ENCODE assay signal across 8 mouse cellular contexts in the genomic region with DNA sequence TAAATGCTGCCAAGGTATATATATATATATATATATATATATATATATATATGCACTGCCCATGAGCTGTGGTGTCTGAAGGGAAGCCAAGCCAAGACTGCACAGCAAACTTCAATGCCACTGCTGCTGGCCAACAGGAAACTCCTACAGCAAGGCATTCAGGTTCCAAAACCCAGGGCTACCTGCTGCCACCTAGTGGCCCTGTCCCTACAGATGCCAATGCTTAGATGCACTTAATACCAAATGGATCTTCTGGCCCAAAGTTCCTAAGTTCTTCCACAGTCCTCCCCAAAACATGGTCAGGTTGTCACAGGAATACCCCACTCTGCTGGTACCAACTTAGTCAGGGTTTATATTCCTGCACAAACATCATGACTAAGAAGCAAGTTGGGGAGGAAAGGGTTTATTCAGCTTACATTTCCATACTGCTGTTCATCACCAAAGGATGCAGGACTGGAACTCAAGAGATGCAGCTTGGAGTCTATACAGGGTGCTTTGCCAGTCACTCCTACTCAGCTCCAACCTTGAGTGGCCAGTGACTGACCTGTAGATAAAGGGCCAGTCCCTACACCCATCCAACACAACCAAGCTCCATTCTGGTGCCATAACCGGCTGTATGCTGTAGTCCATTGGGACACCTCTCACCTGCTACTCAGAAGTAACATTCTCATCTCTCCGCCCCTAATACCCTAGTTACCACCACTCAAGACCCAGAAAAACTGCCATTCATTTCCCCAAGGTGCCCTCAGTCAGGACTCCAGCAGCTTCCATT. TPM values are rescaled to one million over a fixed set of nuclear protein-coding genes. Genes with fewer than 3 reads are reported as not detected.
A peak's percentile ranks its signal among the peaks of the same experiment; 100 is the strongest.
DNase-seq lines count a peak whose midpoint lies in the region; ATAC-seq and TF ChIP-seq lines count a peak whose summit lies in the region.

No protein-coding gene starts in this region.

- peak; percentile 88 for DNase-seq in MEL (ENCODE audit: low read depth, low spot score)
- DNase-seq in c-Kit-positive CD71-negative TER-119-negative erythroid progenitor cells, embryonic 14.5 days (ENCODE audit: low read depth): peak; percentile 79
- DNase-seq in heart, postnatal 25 days (ENCODE audit: low spot score): peak; percentile 53
- DNase-seq in layer of hippocampus, postnatal 14 days (ENCODE audit: low spot score in 2 of 2): peak; percentile 64 to 85
- peak; percentile 89 for DNase-seq in lung, postnatal 0 days (ENCODE audit: low spot score)
- peak; percentile 88 to 92 for DNase-seq in right cerebral cortex, adult 2 months (ENCODE audit: low spot score in 2 of 2)
- DNase-seq in urinary bladder, postnatal 10 days (ENCODE audit: low spot score): peak; percentile 38

- peak; percentile 21; the same call in 1 of the 2 replicates for ATAC-seq in forebrain, embryonic 12.5 days (ENCODE audit: low FRiP score)
- peak; percentile 72 for ATAC-seq in lung, postnatal 0 days

- peak; percentile 23 for TF ChIP-seq RAD21 in MEL (IDR thresholded peaks at IDR 0.05; ENCODE audit: low read depth, low read length)

- no peaks in the 10 kb centered on the region for H3K9me3 ChIP-seq in MEL (replicated peaks; ENCODE audit: insufficient read depth, low read length)
- no peaks in the 10 kb centered on the region for H3K9me3 ChIP-seq in forebrain, embryonic 12.5 days
- H3K9me3 ChIP-seq in lung, postnatal 0 days (ENCODE audit: low read length): no peaks in the 10 kb centered on the region

- H3K9ac ChIP-seq in MEL (ENCODE audit: control insufficient read depth, low read depth, low read length, poor library complexity, severe bottlenecking): no peak overlapping the region
- no peak overlapping the region for H3K9ac ChIP-seq in forebrain, embryonic 12.5 days
- H3K9ac ChIP-seq in lung, postnatal 0 days (replicated peaks; ENCODE audit: low read depth): no peak overlapping the region

- TF ChIP-seq EP300 in MEL (IDR thresholded peaks at IDR 0.05; ENCODE audit: low read depth in 1 of 2, low read length in 2 of 2): no peak
- TF ChIP-seq EP300 in lung, postnatal 0 days (IDR thresholded peaks at IDR 0.05): no peak

- no peaks in the 10 kb centered on the region for H3K27me3 ChIP-seq in MEL (ENCODE audit: control insufficient read depth in 1 of 2, insufficient read depth in 2 of 2, low read length in 2 of 2)
- no peaks in the 10 kb centered on the region for H3K27me3 ChIP-seq in forebrain, embryonic 12.5 days
- no peaks in the 10 kb centered on the region for H3K27me3 ChIP-seq in lung, postnatal 0 days (replicated peaks; ENCODE audit: insufficient read depth, low read length)

- H3K4me2 ChIP-seq in forebrain, embryonic 12.5 days: no peak overlapping the region
- no peak overlapping the region for H3K4me2 ChIP-seq in lung, postnatal 0 days (replicated peaks; ENCODE audit: low read depth, low read length)

- peak; percentile 76 to 79 (median 78) for TF ChIP-seq CTCF in MEL (IDR thresholded peaks at IDR 0.05 in 2 of 3, conservative IDR thresholded peaks at IDR 0.05 in 1 of 3; ENCODE audit: control insufficient read depth in 1 of 3, insufficient read depth in 1 of 3, low read depth in 2 of 3, low read length in 3 of 3, poor library complexity in 1 of 3, severe bottlenecking in 1 of 3)
- peak; percentile 90 for TF ChIP-seq CTCF in lung, postnatal 0 days (IDR thresholded peaks at IDR 0.05)

- peaks cover 33% of the 10 kb centered on the region for H3K79me2 ChIP-seq in MEL (ENCODE audit: control insufficient read depth, insufficient read depth, low read length, poor library complexity)

- no peak overlapping the region for H3K4me3 ChIP-seq in MEL (ENCODE audit: control insufficient read depth in 1 of 2, insufficient read depth in 1 of 2, low read depth in 2 of 2, low read length in 2 of 2)
- H3K4me3 ChIP-seq in forebrain, embryonic 12.5 days (replicated peaks): no peak overlapping the region
- no peak overlapping the region for H3K4me3 ChIP-seq in lung, postnatal 0 days (ENCODE audit: low read depth, low read length)

- H3K36me3 ChIP-seq in MEL (ENCODE audit: control insufficient read depth in 1 of 2, insufficient read depth in 2 of 2, low read length in 2 of 2): peaks cover 11 to 16% of the 10 kb centered on the region in 2 experiments
- H3K36me3 ChIP-seq in forebrain, embryonic 12.5 days (replicated peaks): peaks cover 49% of the 10 kb centered on the region
- 0 out of 2 replicates have a peak, but pooled peaks cover 22% of the 10 kb centered on the region for H3K36me3 ChIP-seq in lung, postnatal 0 days (ENCODE audit: insufficient read depth, low read length)

- peak in 1 of 2 experiments; percentile 74; a peak in 2 of 4 replicates for TF ChIP-seq POLR2A in MEL (IDR thresholded peaks at IDR 0.05; ENCODE audit: control insufficient read depth in 1 of 2, insufficient read depth in 1 of 2, low read depth in 1 of 2, low read length in 2 of 2, poor library complexity in 1 of 2)

- H3K4me1 ChIP-seq in MEL (ENCODE audit: control insufficient read depth in 1 of 2, insufficient read depth in 2 of 2, low read length in 2 of 2): peaks cover 0 to 5% of the 10 kb centered on the region in 2 experiments; a peak in 1 of 4 replicates
- peaks cover 37% of the 10 kb centered on the region for H3K4me1 ChIP-seq in forebrain, embryonic 12.5 days
- H3K4me1 ChIP-seq in lung, postnatal 0 days (ENCODE audit: insufficient read depth, low read depth, low read length): 0 out of 2 replicates have a peak, but pooled peaks cover 3% of the 10 kb centered on the region

- intact Hi-C loops in heart, postnatal 25 days (cut with DNase I): loop anchor here (1.0 kb wide), 3 partner anchors 59 to 95 kb away; a partner anchor contains a TSS

- WGBS in forebrain, embryonic 12.5 days: 72% methylated on average over 2 of the region's 2 CpGs
- 62% methylated on average over 2 of the region's 2 CpGs for WGBS in lung, postnatal 0 days

- H3K27ac ChIP-seq in MEL (ENCODE audit: control insufficient read depth, low read depth, low read length): no peak overlapping the region
- no peak overlapping the region for H3K27ac ChIP-seq in forebrain, embryonic 12.5 days
- no peak overlapping the region for H3K27ac ChIP-seq in lung, postnatal 0 days (ENCODE audit: low read length)

TF ChIP-seq in MEL, 35 proteins besides CTCF, POLR2A, EP300 and RAD21 (continues in another document):
- TF ChIP-seq TAL1 (IDR thresholded peaks at IDR 0.05; ENCODE audit: low read length) (no peak), NRF1 (IDR thresholded peaks at IDR 0.05; ENCODE audit: insufficient read depth, low read depth, low read length, poor library complexity, severe bottlenecking) (no peak), POLR2AphosphoS5 (IDR thresholded peaks at IDR 0.05; ENCODE audit: borderline replicate concordance, low read depth, low read length) (no peak), MAFK (IDR thresholded peaks at IDR 0.05; ENCODE audit: borderline replicate concordance, low read depth, low read length) (no peak), ZKSCAN1 (IDR thresholded peaks at IDR 0.05; ENCODE audit: low read depth, low read length) (no peak), CHD2 (IDR thresholded peaks at IDR 0.05; ENCODE audit: low read length) (peak; percentile 31; the same call in 1 of the 2 replicates), UBTF (IDR thresholded peaks at IDR 0.05; ENCODE audit: borderline replicate concordance, insufficient read depth, low read depth, low read length) (no peak), SMC3 (IDR thresholded peaks at IDR 0.05; ENCODE audit: low read depth, low read length) (peak; percentile 56), CHD1 (IDR thresholded peaks at IDR 0.05; ENCODE audit: low read depth, low read length) (no peak), BHLHE40 (IDR thresholded peaks at IDR 0.05; ENCODE audit: borderline replicate concordance, low read depth, low read length) (no peak), MEF2A (IDR thresholded peaks at IDR 0.05; ENCODE audit: extremely low read depth, insufficient replicate concordance, low read depth, low read length, poor library complexity, severe bottlenecking) (no peak), HCFC1 (IDR thresholded peaks at IDR 0.05; ENCODE audit: low read depth, low read length) (no peak), ETS1 (IDR thresholded peaks at IDR 0.05; ENCODE audit: low read depth, low read length) (no peak)

RNA-seq across cellular contexts. Expression of a gene that starts 5.6 kb away (rescaled TPM):
- not detected in 2 replicates for total RNA-seq in MEL (2012; rRNA removed)
- polyA plus RNA-seq in MEL (2012; ENCODE audit: insufficient read depth in 1 of 2, insufficient read length in 2 of 2, low read depth in 1 of 2, low replicate concordance in 2 of 2, missing spikeins in 1 of 2): 10 to 100 TPM in 1 of 2 experiments, not detected in 1; 37.3 TPM
- polyA plus RNA-seq in forebrain, embryonic 12.5 days (2016; fragmentation: Nextera tagmentation; extraction: Ambion mirVana): not detected in 2 replicates
- total RNA-seq in heart, postnatal 25 days (2021): under 1 TPM in 1 of 2 experiments, not detected in 1; 0.94 TPM
- total RNA-seq in layer of hippocampus, postnatal 14 days (2021): not detected
- not detected in 2 replicates for polyA plus RNA-seq in lung, postnatal 0 days (2015; fragmentation: Nextera tagmentation; extraction: Ambion mirVana)

RNA-seq across cellular contexts. Expression of a gene that starts 6.1 kb away (rescaled TPM):
- total RNA-seq in MEL (2012; rRNA removed): 93.8 and 96.5 TPM in 2 replicates
- polyA plus RNA-seq in MEL (2012; ENCODE audit: insufficient read depth in 1 of 2, insufficient read length in 2 of 2, low read depth in 1 of 2, low replicate concordance in 2 of 2, missing spikeins in 1 of 2): 100 to 1,000 TPM in 1 of 2 experiments, 10 to 100 TPM in 1; 97.0 to 258 TPM
- 170 and 178 TPM in 2 replicates for polyA plus RNA-seq in forebrain, embryonic 12.5 days (2016; fragmentation: Nextera tagmentation; extraction: Ambion mirVana)
- 100 to 1,000 TPM; 343 TPM for total RNA-seq in heart, postnatal 25 days (2021)
- total RNA-seq in layer of hippocampus, postnatal 14 days (2021): 100 to 1,000 TPM; 487 to 502 TPM
- polyA plus RNA-seq in lung, postnatal 0 days (2015; fragmentation: Nextera tagmentation; extraction: Ambion mirVana): 47.6 and 54.1 TPM in 2 replicates

RNA-seq across cellular contexts. Expression of a gene that starts 7.0 kb away (rescaled TPM):
- 3,087 and 3,166 TPM in 2 replicates for total RNA-seq in MEL (2012; rRNA removed)
- polyA plus RNA-seq in MEL (2012; ENCODE audit: insufficient read depth in 1 of 2, insufficient read length in 2 of 2, low read depth in 1 of 2, low replicate concordance in 2 of 2, missing spikeins in 1 of 2): 1,000 to 10,000 TPM; 3,057 to 3,899 TPM
- polyA plus RNA-seq in forebrain, embryonic 12.5 days (2016; fragmentation: Nextera tagmentation; extraction: Ambion mirVana): 699 and 734 TPM in 2 replicates
- 100 to 1,000 TPM; 476 to 516 TPM for total RNA-seq in heart, postnatal 25 days (2021)
- 100 to 1,000 TPM; 413 to 460 TPM for total RNA-seq in layer of hippocampus, postnatal 14 days (2021)
- 627 and 659 TPM in 2 replicates for polyA plus RNA-seq in lung, postnatal 0 days (2015; fragmentation: Nextera tagmentation; extraction: Ambion mirVana)

RNA-seq across cellular contexts. Expression of a gene that starts 25.9 kb away (rescaled TPM):
- total RNA-seq in MEL (2012; rRNA removed): not detected in 2 replicates
- polyA plus RNA-seq in MEL (2012; ENCODE audit: insufficient read depth in 1 of 2, insufficient read length in 2 of 2, low read depth in 1 of 2, low replicate concordance in 2 of 2, missing spikeins in 1 of 2): under 1 TPM in 1 of 2 experiments, not detected in 1; 0.17 TPM
- 9.0 and 12.7 TPM in 2 replicates for polyA plus RNA-seq in forebrain, embryonic 12.5 days (2016; fragmentation: Nextera tagmentation; extraction: Ambion mirVana)
- total RNA-seq in heart, postnatal 25 days (2021): under 1 TPM; 0.25 to 0.62 TPM
- total RNA-seq in layer of hippocampus, postnatal 14 days (2021): 100 to 1,000 TPM; 270 to 280 TPM
- 0.45 and 0.70 TPM in 2 replicates for polyA plus RNA-seq in lung, postnatal 0 days (2015; fragmentation: Nextera tagmentation; extraction: Ambion mirVana)

Comparison
In these comparisons a context has a peak if more than half of its experiments do, and no peak if none do; other contexts are left out.
1. DNase-seq: peak in every context shown above with its lines; median percentile 90 in right cerebral cortex, adult 2 months; 89 in lung, postnatal 0 days; 88 in MEL; 79 in c-Kit-positive CD71-negative TER-119-negative erythroid progenitor cells, embryonic 14.5 days; 74 in layer of hippocampus, postnatal 14 days; 53 in heart, postnatal 25 days; 38 in urinary bladder, postnatal 10 days.